Mouse (Mus musculus) neural tube, embryonic 12.5 days (tissue): ENCODE measurements around the gene Rxrb. TPM values are rescaled to one million over a fixed set of nuclear protein-coding genes. Genes with fewer than 3 reads are reported as not detected.
A peak's percentile ranks its signal among the peaks of the same experiment; 100 is the strongest.

ENCODE experiments used
- ATAC-seq: fragments of 200-750 bp; cut with Nextera tagmentation; 2 replicates; pipeline ENCODE4 v1.8.0; 2017; ENCODE audit warnings: low read depth, mild to moderate bottlenecking, moderate TSS enrichment, moderate library complexity; ENCODE audit not compliant: low FRiP score
- H3K27ac ChIP-seq: fragments of 300-500 bp; sonication (generic); 2 replicates; pipeline ENCODE4 v1.5.1; 2016
- H3K27me3 ChIP-seq: fragments of 300-500 bp; sonication (generic); replicated peaks from 2 replicates; pipeline ENCODE4 v1.6.1; 2016; ENCODE audit warnings: mild to moderate bottlenecking
- H3K36me3 ChIP-seq: fragments of 300-500 bp; sonication (generic); 2 replicates; pipeline ENCODE4 v1.6.1; 2016; ENCODE audit warnings: mild to moderate bottlenecking
- H3K4me1 ChIP-seq: fragments of 300-500 bp; sonication (generic); 2 replicates; pipeline ENCODE4 v1.6.1; 2016
- H3K4me2 ChIP-seq: fragments of 300-500 bp; sonication (generic); replicated peaks from 2 replicates; pipeline ENCODE4 v1.6.1; 2016; ENCODE audit warnings: mild to moderate bottlenecking
- H3K4me3 ChIP-seq: fragments of 300-500 bp; sonication (generic); 2 replicates; pipeline ENCODE4 v1.5.1; 2016
- H3K9ac ChIP-seq: fragments of 300-500 bp; sonication (generic); 2 replicates; pipeline ENCODE4 v1.6.1; 2016; ENCODE audit warnings: mild to moderate bottlenecking
- H3K9me3 ChIP-seq: fragments of 300-500 bp; sonication (generic); 2 replicates; pipeline ENCODE4 v1.6.1; 2016; ENCODE audit warnings: mild to moderate bottlenecking
- whole genome bisulfite sequencing: fragments of 180-500 bp; shearing (Covaris S2); methylation state at CpG from one replicate; pipeline ENCODE4 v1.1.7; 2016; 5-methylcytosine and 5-hydroxymethylcytosine counted together
- polyA plus RNA-seq: library from polyadenylated mRNA; unstranded; fragments of >200 nt; fragmentation: Nextera tagmentation; extraction: Ambion mirVana; gene quantifications from 2 replicates; pipeline ENCODE4 v1.2.1, GENCODE M21; 2016

Gene Rxrb
- polyA plus RNA-seq, 1 experiment from 2014 or later, result 69.1 TPM

GRCm38 (mm10) chr17:34036647-34037046 lies 5.0 kb downstream of the Rxrb start:
- Histone ChIP-seq H3K4me2 (no peak overlapping the region), H3K27me3 (no peaks in the 10 kb centered on the region), H3K9ac (no peak overlapping the region), H3K36me3 (peaks cover 42% of the 10 kb centered on the region), H3K4me1 (peaks cover 51% of the 10 kb centered on the region), H3K4me3 (no peak overlapping the region), H3K27ac (no peak overlapping the region), H3K9me3 (no peaks in the 10 kb centered on the region)
- no peak for ATAC-seq
- 75% methylated on average over 10 of the region's 10 CpGs for WGBS

DNA sequence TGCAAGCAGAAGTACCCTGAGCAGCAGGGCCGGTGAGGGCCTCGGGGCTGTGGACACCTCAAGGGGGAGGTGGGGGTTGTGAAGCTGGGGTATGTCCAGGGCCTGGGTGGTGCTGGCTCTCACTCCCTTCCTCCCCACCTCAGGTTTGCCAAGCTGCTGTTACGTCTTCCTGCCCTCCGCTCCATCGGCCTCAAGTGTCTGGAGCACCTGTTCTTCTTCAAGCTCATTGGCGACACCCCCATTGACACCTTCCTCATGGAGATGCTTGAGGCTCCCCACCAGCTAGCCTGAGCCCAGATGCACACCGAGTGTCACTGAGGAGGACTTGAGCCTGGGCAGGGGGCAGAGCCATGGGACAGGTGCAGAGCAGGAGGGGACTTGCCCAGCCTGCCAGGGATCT lies 5.6 kb downstream of the Rxrb start:
- 95% methylated on average over 7 of the region's 7 CpGs for WGBS
- Histone ChIP-seq H3K4me1 (peaks cover 52% of the 10 kb centered on the region), H3K36me3 (peaks cover 42% of the 10 kb centered on the region)

DNA sequence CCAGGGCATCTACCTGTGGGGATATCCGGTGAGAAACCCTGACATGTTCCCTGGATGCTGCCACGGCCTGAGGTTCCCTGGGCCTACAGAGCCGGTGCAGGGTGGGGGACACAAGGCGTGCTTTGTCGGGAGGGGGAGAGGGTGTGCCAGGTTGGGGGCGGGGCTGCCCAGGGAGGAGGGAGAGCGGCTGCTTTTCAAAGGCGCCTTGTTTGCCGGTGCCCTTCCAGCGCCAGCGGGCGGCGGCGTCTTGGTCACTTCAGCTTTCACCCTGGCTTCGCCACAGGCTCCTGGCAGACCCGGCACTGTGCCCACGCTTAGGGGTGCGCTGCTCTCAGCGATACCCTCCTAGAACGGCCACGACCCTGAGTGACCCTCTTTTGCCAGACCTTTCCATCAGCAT lies 6.8 kb downstream of the Rxrb start:
- Histone ChIP-seq H3K27me3 (no peaks in the 10 kb centered on the region), H3K9ac (peak overlapping the region; percentile 52), H3K4me2 (peak overlapping the region; percentile 65), H3K4me1 (peaks cover 41% of the 10 kb centered on the region), H3K9me3 (no peaks in the 10 kb centered on the region), H3K36me3 (peaks cover 42% of the 10 kb centered on the region), H3K27ac (no peak overlapping the region; the same call in 1 of the 2 replicates), H3K4me3 (peak overlapping the region; percentile 23; the same call in 1 of the 2 replicates)
- WGBS, result 8% methylated on average over 20 of the region's 21 CpGs
- peak; percentile 38; the same call in 1 of the 2 replicates for ATAC-seq

More for the DNA sequence above, 5.6 kb downstream of the Rxrb start:
- ATAC-seq, result no peak
- Histone ChIP-seq H3K27me3 (no peaks in the 10 kb centered on the region), H3K4me2 (no peak overlapping the region), H3K27ac (no peak overlapping the region), H3K9ac (no peak overlapping the region), H3K4me3 (no peak overlapping the region), H3K9me3 (no peaks in the 10 kb centered on the region)

DNA sequence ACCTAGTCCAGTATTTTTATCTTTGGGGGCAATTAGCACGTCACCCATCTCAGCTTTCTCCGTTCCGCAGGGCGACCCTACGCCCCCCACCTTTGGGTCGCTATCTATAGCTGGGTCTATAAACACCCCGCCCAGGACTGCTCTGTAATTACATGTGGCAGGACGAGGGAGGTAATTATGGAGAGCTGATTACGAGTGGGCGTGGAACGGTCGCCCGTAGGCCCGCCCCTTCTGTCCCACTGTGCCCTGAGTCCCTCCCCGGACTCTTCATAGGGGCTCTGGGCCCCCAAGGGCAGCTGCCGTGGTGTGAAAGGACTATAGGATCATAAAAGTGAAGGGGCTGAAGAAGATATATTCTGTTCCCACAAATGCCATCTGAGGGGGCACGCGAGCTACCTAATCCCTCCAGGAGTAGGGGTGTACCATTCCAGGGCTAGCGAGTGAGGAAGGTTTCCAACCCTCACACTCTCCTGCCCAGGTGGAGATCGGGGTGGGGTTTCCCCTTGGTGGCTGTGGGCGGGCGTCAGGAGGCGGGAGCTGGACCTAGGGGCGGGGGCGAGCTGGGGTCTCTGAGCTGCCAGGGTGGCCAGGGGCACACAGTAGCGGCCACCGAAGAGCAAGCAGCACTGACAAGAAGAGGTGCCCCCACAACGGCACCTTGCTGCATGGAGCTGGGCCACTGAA lies 7.4 kb downstream of the Rxrb start, which contains the start of gene Col11a2:
Gene Col11a2, plus strand, starts transcription at position 560 of the 684 bp plus-strand sequence.
- peak within 1 kb of the TSS; percentile 65 for H3K4me2 ChIP-seq
- H3K36me3 ChIP-seq, result peaks cover 39% of the 10 kb centered on the region
- 4% methylated on average over 28 of the region's 28 CpGs for WGBS
- peak within 1 kb of the TSS; percentile 52 for H3K9ac ChIP-seq
- ATAC-seq, result peak; percentile 63
- H3K9me3 ChIP-seq, result no peaks in the 10 kb centered on the region
- peaks cover 36% of the 10 kb centered on the region for H3K4me1 ChIP-seq
- H3K4me3 ChIP-seq, result peak within 1 kb of the TSS; percentile 23; the same call in 1 of the 2 replicates
- no peak within 1 kb of the TSS; the same call in 1 of the 2 replicates for H3K27ac ChIP-seq
- no peaks in the 10 kb centered on the region for H3K27me3 ChIP-seq

- Histone ChIP-seq H3K9me3 (no peaks in the 10 kb centered on the region), H3K27me3 (no peaks in the 10 kb centered on the region), H3K4me3 (0 out of 2 replicates have a peak overlapping the region, but pooled peaks have one; percentile 7), H3K27ac (no peak overlapping the region), H3K9ac (peak overlapping the region; percentile 52; the same call in 1 of the 2 replicates), H3K4me2 (peak overlapping the region; percentile 65), H3K36me3 (peaks cover 31% of the 10 kb centered on the region), H3K4me1 (peaks cover 34% of the 10 kb centered on the region)
- ATAC-seq, result 0 out of 2 replicates have a peak, but pooled peaks have one; percentile 10
- WGBS, result 24% methylated on average over 17 of the region's 17 CpGs
Observed at GRCm38 (mm10) chr17:34039562-34040450, 8.2 kb downstream of the Rxrb start.

DNA sequence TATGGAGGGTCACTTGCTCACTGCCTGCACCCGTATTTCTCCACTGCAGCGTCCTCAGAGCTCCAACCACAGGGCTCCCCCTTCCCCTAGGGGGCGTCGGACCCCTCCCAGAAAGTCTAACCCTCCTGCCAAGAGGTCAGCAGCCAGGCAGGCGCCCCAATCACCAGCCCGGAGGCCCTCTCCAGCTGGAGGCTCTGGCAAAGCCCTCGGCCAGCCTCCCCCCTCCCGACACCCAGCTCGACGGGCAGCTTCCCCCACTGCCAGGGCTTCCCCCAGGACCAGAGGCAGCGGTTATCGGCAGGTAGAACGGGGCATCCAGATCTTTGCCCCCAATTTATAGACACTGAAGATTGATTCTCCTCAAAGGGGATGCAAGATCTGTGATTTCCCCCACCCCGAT lies 14.3 kb downstream of the Rxrb start:
- WGBS, result 77% methylated on average over 14 of the region's 14 CpGs
- Histone ChIP-seq H3K27me3 (no peaks in the 10 kb centered on the region), H3K27ac (no peak overlapping the region), H3K36me3 (no peaks in the 10 kb centered on the region), H3K4me1 (peaks cover 8% of the 10 kb centered on the region), H3K4me2 (no peak overlapping the region), H3K9me3 (peaks cover 7% of the 10 kb centered on the region; the same call in 1 of the 2 replicates), H3K9ac (no peak overlapping the region), H3K4me3 (no peak overlapping the region)
- no peak for ATAC-seq

DNA sequence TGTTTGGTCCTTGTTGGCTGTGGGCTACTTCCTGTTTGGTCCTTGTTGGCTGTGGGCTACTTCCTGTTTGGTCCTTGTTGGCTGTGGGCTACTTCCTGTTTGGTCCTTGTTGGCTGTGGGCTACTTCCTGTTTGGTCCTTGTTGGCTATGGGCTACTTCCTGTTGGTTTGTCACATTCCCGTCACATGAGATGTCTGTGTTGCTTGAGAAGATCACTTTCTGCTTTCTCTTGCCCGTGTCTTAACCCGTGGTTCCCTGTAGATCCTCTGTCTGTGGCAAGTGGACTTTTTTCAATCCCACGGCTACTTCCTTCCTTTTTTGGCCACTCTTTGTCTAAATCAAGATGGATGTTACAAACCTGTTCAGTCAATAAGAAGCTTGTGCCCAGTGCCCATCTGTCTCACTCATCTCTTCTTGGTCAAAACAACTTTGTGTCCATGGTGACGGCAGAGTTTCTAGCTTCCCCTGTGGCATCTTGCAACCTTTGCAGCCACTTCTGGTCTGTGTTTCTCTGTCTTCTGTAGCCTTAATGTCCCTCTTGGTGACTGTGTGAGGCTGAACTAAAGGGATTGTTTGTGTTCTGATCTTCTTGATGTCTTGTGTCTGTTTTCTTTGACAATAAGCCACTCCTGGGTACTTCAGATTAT lies 15.9 kb downstream of the Rxrb start:
- no peak overlapping the region for H3K27ac ChIP-seq
- 93% methylated on average over 5 of the region's 5 CpGs for WGBS
- no peak for ATAC-seq
- H3K4me1 ChIP-seq, result no peaks in the 10 kb centered on the region
- no peaks in the 10 kb centered on the region for H3K27me3 ChIP-seq
- H3K9me3 ChIP-seq, result peaks cover 7% of the 10 kb centered on the region; the same call in 1 of the 2 replicates
- no peak overlapping the region for H3K4me2 ChIP-seq
- no peaks in the 10 kb centered on the region for H3K36me3 ChIP-seq
- H3K9ac ChIP-seq, result no peak overlapping the region
- H3K4me3 ChIP-seq, result no peak overlapping the region

DNA sequence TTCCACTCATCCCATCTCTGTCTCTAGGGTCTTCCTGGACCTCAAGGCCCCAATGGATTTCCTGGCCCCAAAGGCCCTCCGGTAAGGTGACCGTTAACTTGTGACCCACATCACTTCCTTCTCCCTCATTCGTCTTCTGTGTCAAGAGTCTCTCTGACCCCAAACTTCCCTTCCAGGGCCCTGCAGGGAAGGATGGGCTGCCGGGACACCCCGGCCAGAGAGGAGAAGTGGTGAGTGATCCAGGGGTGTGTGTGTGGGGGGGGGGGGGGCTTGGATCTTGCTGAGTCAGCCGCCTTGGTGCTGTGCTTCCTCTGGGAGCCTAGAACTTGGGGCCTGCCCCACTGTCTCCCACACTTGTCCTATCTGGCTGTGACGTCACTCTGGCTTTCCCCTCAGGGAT lies 25.6 kb downstream of the Rxrb start:
- H3K4me3 ChIP-seq, result no peak overlapping the region
- 76% methylated on average over 7 of the region's 7 CpGs for WGBS
- H3K4me2 ChIP-seq, result no peak overlapping the region
- H3K4me1 ChIP-seq, result no peaks in the 10 kb centered on the region
- H3K27me3 ChIP-seq, result no peaks in the 10 kb centered on the region
- H3K9ac ChIP-seq, result no peak overlapping the region
- H3K9me3 ChIP-seq, result no peaks in the 10 kb centered on the region
- ATAC-seq, result no peak
- H3K27ac ChIP-seq, result no peak overlapping the region
- peaks cover 13% of the 10 kb centered on the region; the same call in 1 of the 2 replicates for H3K36me3 ChIP-seq

- H3K4me1 ChIP-seq, result no peaks in the 10 kb centered on the region
- no peak overlapping the region for H3K9ac ChIP-seq
- no peak overlapping the region for H3K27ac ChIP-seq
- no peak overlapping the region for H3K4me3 ChIP-seq
- no peaks in the 10 kb centered on the region for H3K9me3 ChIP-seq
- no peak overlapping the region for H3K4me2 ChIP-seq
- H3K36me3 ChIP-seq, result no peaks in the 10 kb centered on the region
- WGBS, result 47% methylated on average over 3 of the region's 3 CpGs
- H3K27me3 ChIP-seq, result no peaks in the 10 kb centered on the region
- no peak for ATAC-seq
Observed at GRCm38 (mm10) chr17:34068864-34069263, 37.3 kb downstream of the Rxrb start.

DNA sequence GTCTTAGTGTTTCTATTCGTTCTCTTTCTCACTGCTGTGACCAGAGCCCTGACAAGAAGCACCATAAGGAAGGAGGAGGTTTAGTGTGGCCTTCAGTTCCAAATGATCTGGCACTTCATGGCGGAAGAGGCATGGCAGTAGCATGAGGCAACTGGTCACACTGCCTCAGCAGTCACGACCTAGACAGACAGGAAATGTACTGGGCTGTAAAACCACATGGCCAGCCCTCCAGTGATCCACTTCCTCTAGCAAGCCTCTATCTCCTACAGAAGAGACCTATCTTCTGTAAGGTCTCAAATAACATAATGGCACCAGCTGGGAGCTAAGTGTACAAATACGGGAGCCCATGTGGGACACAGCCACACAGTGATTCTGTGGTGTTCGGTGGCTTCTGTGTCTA lies 40.5 kb downstream of the Rxrb start:
- WGBS, result 78% methylated on average over 5 of the region's 5 CpGs
- Histone ChIP-seq H3K4me1 (no peaks in the 10 kb centered on the region), H3K4me3 (no peak overlapping the region), H3K27ac (no peak overlapping the region), H3K4me2 (no peak overlapping the region), H3K36me3 (no peaks in the 10 kb centered on the region), H3K27me3 (peaks cover 8% of the 10 kb centered on the region), H3K9me3 (no peaks in the 10 kb centered on the region), H3K9ac (no peak overlapping the region)
- no peak for ATAC-seq

- WGBS, result 48% methylated on average over 7 of the region's 7 CpGs
- no peaks in the 10 kb centered on the region for H3K9me3 ChIP-seq
Observed at GRCm38 (mm10) chr17:34075271-34075670, 43.7 kb downstream of the Rxrb start.

GRCm38 (mm10) chr17:34077549-34077948 lies 45.9 kb downstream of the Rxrb start:
- 2% methylated on average over 9 of the region's 9 CpGs for WGBS
- Histone ChIP-seq H3K4me1 (no peaks in the 10 kb centered on the region), H3K4me2 (no peak overlapping the region), H3K9me3 (no peaks in the 10 kb centered on the region), H3K36me3 (no peaks in the 10 kb centered on the region), H3K4me3 (no peak overlapping the region), H3K27me3 (peaks cover 8% of the 10 kb centered on the region), H3K27ac (no peak overlapping the region), H3K9ac (no peak overlapping the region)
- ATAC-seq, result no peak

More at GRCm38 (mm10) chr17:34075271-34075670, 43.7 kb downstream of the Rxrb start:
- no peak overlapping the region for H3K27ac ChIP-seq
- H3K27me3 ChIP-seq, result peaks cover 8% of the 10 kb centered on the region
- H3K36me3 ChIP-seq, result no peaks in the 10 kb centered on the region
- no peak for ATAC-seq
- no peaks in the 10 kb centered on the region for H3K4me1 ChIP-seq
- no peak overlapping the region for H3K9ac ChIP-seq
- no peak overlapping the region for H3K4me2 ChIP-seq
- no peak overlapping the region for H3K4me3 ChIP-seq
